Mouse (Mus musculus) MN1 (cell line): ENCODE data around the gene Ankzf1.
A peak's percentile ranks its signal among the peaks of the same experiment; 100 is the strongest.

Experiments
- DNase-seq: peaks from one replicate; pipeline ENCODE4 v3.0.0-alpha.2; 2016; ENCODE audit warnings: low spot score

Ankzf1 gene

DNA sequence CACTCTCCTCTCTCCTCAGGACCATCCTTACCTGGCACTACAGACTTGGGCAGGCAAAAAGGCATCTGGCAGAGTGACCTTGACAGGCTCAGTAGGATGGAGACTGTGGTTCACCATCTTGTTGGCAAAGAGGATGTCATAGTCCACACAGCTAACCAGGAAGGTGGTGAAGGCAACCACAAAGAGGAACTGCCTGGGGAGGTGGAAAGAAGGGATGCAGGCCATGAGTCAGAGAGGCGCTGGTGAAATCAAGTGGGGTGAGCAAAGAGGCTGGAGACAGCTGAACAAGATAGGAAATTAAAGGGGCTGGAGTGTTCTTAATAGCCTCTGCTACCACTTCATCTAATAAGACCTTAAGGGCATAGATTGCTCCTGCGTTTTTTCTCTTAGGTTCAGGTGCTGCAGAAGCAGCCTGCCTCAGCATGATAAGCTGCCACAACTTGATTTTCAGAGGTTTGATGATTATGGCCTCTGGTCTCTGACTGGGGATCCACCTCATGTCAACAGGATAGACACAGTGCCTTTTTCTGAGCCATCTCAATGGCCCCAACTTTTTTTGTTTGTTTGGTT, 4.0 kb upstream of the Ankzf1 start:
- no peak for DNase-seq

DNA sequence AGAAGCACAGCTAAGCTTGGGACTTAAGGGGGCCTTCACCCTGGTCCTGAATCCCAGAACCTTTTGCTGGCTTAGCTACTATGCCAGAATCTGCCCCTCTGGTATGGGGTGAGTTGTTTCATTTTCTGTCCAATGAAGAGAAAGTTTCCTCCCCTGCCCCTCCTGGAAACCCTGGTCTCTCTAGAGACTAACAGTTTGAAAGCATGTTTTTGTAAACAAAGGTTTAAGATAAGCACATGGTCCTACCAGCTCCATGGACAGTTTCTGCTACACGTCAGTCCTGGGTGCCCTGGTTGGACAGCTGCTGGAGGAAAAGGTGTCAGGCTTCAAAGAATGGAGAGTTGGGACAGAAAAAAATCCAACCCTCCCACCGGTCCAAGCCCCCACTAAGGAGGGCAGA, 1.4 kb upstream of the Ankzf1 start:
- DNase-seq: no peak

- DNase-seq: no peak
Observed at GRCm38 (mm10) chr1:75191258-75191621, 711 bp upstream of the Ankzf1 start.

- DNase-seq: peak; percentile 46
Observed at GRCm38 (mm10) chr1:75192452-75192851, 501 bp downstream of the Ankzf1 start.

DNA sequence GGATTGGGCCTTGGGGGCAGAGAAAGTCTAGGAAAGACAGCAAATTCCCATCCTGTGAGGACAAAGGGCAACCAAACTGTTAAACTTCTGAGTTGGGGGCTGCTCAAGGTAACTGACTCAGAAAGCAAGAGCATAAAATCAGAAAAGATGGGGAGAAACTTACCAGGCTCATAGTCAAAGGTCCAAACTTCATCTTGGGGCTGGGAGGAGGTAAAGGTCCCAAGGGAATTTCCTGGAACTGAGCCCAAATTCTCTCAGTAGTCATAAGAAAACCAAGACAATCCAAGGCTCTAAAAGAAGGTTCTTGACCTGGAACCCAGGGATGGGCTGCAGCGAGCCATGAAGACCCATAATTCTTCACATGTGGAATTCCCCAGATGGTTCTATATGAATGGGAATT, 9.3 kb downstream of the Ankzf1 start:
- DNase-seq: no peak

GRCm38 (mm10) chr1:75208967-75209678, 17.2 kb downstream of the Ankzf1 start:
- no peak for DNase-seq

DNA sequence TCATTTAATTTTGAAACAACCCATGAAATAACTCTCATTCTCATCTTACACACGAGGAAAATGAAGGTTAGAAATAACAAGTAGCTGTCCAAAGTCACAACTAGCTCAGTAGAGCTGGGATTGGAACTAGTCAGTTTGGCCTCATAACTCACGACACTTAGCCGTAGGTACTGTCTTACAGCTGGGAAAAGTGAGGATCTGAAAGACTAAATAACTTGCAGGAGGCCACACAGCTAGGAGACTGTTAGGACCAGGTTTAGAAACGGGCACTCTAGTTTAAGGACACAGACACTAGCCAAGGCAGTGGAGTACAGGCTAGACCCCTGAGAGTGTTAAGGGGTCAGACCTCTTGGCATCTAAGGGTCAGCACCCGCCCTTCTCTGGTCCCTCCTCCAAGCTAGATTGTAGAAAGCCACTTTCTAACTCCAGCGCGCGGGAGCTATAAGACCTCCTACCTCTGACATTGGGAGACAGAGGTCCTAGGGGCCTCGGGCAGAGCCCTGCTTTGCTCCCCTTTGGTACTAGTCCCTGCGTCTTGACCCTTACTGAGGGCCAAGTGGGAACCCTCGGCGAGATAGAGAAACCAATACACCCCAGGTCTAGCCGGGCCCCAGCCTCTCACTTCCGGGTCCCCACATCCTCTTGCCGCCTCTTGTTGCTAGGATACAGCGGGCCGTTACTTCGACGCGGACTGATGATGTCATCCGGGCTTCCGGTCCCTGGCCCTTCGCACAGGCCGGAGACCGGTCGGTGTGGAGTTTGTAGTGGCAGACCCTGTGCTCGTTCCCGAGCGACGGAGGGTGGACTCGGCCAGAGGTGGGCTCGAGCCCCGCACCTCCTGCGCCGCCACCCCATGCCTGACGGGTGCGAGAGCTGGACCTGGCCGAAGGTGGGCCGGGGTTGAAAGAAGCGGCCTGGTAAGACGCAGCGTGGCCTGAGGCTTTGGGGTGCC, 18.5 kb downstream of the Ankzf1 start, which contains the start of the genes Glb1l and Stk16:
Gene Glb1l, minus strand, starts transcription at position 678 of the 952 bp plus-strand sequence.
Gene Stk16, plus strand, starts transcription at position 703 of the 952 bp plus-strand sequence.
- DNase-seq: peak; percentile 91

DNA sequence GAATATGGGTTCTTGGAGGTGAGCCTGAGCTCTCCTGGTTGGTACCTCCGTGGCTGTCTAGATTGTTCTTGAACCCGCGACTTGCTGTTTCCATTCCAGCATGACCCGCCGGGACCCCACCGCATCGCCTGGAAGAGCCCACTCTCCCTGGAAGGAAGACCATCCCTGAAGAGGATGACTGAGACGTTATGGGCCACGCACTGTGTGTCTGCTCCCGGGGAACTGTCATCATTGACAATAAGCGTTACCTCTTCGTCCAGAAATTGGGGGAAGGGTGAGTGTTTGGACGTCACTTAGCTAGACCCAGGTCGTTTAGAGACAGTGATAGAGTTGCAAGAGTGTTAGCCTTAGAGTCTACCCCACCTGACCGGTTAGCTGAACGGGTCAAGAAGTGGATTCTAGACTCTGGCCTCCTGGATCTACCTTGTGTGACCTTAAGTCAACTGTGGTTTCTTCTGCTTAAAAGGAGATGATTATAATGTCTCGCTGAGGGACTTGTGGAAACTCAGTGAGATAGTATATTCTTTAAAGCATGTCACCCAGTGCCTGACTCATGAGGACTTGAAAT, 19.3 kb downstream of the Ankzf1 start:
- DNase-seq: no peak

GRCm38 (mm10) chr1:75212542-75212941, 20.6 kb downstream of the Ankzf1 start:
- DNase-seq: no peak

DNA sequence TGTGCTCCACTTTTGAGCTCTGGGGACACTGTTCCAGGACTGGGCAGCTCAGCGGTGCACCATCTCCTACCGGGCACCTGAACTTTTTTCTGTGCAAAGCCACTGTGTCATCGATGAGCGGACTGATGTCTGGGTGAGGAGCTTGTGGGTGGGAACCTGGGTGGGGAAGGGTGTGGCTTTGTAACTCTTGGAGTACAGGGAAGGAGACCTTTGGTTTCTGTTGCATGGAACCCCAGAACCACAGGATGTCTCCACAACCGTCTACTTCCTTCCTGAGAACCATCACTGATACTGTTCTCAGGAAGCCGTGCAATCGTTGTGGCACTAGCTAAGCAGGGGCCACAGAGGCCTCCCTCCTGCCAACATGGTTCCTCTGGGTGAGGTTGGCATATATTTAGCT, 21.1 kb downstream of the Ankzf1 start:
- DNase-seq: no peak

GRCm38 (mm10) chr1:75214442-75214841, 22.5 kb downstream of the Ankzf1 start:
- no peak for DNase-seq

DNA sequence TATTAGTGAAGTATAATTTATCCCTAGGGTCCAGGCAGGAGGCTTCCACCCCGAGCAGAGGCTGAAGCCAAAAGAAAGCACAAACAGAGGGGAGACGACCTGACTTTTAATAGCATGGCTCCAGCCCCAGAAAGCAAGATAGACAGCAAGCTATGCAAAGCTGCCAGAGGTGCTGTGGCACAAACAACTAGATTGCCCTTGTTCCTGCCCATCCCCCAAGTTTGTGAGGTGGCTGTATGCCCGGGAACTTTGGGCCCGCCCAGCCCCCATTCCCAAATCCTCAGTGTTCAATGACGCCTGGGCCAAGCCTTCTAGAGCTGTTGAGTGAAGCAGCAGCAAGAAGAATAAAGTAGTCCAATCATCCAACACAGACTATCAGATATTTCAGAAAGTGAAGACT, 22.9 kb downstream of the Ankzf1 start:
- no peak for DNase-seq

- DNase-seq: no peak
Observed at GRCm38 (mm10) chr1:75215785-75216184, 23.8 kb downstream of the Ankzf1 start.

DNA sequence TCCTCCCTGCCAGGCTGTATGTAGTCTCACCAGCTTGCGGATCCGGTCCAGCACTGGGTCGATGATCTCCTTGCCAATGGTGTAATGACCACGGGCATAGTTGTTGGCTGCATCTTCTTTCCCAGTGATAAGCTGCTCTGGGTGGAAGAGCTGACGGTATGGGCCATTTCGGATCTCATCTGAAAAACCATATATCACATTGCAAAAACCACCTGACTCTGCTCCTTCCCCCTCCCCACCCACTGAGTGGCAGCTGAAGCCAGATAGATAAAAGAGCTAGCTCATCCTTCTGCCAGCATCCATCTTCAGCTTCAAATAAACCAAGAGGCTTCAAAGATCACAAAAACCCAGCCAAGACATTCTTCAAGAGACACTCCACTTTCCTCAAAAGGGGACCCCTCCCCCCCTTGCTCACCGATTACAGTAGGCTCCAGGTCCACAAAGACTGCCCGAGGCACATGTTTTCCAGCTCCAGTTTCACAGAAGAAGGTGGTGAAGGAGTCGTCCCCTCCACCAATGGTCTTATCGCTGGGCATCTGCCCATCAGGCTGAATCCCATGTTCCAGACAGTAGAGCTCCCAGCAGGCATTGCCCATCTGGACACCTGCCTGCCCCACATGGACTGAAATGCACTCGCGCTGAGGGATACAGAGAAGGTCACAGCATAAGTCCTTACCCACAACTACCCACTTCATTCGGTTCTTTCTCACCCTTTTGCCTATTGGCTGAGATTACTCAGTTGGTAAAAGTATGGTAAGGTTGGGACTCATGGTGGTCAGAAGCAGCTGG, 25.0 kb downstream of the Ankzf1 start:
- no peak for DNase-seq

- no peak for DNase-seq
Observed at GRCm38 (mm10) chr1:75217893-75218226, 25.9 kb downstream of the Ankzf1 start.

- no peak for DNase-seq
Observed at GRCm38 (mm10) chr1:75218227-75219001, 26.5 kb downstream of the Ankzf1 start.

DNA sequence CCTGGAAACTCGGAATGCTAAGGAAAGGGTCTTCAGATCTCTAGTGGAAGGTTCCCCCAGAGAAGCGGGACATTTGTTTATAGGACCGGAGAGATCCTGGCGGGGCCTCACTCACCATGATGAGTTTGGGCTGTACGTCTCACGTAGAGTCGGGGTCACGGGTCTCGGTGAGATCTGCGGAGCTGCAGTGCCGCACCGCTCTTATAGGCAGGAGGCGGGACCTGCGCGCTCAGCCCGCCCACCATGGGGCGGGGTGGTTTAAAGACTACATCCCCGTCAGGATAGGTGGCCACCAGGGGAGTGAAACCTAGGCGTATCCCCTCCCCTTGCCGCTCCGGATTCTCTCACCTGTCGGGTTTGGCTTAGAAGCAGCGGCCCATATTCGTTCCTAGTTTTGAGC, 27.1 kb downstream of the Ankzf1 start:
- DNase-seq: no peak

DNA sequence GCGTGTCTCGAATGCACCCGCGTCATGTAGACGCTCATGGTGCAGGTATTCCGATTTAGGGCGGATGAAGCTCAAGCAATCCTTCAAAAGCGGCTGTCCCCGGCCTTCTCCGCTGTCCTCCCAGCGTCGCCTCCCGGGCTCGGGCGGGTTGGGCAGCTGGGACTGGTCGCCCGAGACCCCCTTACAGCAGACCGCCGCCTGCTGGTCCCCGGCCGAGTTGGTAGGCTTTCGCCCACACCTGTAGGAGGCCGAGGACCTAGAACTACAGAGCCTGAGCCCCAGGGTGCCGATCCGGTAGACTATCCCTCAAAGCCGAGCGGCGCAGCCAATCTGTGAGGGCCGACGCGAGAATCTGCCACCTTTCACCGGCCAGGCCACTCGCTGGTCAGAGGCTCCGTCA, 27.6 kb downstream of the Ankzf1 start, which contains the start of gene Tuba4a:
Gene Tuba4a, minus strand, starts transcription at position 335 of the 400 bp plus-strand sequence.
- DNase-seq: no peak

DNA sequence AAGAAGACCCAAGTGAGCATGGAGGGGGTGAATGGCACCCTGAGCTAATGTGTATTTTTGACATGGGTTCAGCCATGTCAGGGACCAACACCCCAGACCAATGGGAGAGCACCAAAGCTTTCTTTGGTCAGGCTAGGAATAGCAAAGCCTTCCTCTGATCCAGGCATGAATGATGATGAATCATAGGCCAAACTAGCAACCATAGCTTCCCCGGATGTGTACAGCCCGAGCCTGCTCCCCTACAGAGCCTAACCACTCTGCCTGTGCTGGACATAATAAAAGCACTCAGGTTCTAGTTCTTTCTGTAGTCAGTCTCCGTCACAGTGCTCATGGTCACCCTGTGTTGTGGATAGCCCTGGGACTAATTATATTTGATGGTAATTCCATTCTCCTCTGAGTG, 29.6 kb downstream of the Ankzf1 start:
- no peak for DNase-seq

GRCm38 (mm10) chr1:75222926-75223325, 31.0 kb downstream of the Ankzf1 start:
- no peak for DNase-seq

DNA sequence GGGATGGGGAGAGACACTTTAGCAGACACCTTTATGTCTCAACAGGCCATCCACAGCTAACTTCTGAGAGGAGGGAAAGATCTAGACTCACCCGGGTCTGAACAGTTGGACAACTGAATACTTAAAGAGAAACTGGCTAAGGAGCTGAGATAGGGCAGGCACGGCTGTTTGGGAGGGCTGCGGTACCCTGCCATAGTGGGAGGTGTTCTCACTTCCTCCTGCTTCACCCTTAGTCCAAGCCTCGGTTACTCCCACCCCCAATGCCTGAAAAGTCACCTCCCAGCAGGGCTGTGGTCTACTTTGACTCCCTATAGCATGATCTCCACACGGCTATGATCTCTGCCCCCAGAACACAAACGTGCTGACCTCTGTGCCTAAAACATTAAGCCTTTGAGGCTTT, 31.6 kb downstream of the Ankzf1 start:
- DNase-seq: no peak
